Mouse (Mus musculus): ENCODE measurements around the gene Cyp2ab1. TPM values are rescaled to one million over a fixed set of nuclear protein-coding genes. Genes with fewer than 3 reads are reported as not detected.

The Cyp2ab1 gene
- polyA plus RNA-seq, 1 experiment = 1.8 TPM

- peaks cover 26% of the 10 kb centered on the region for H3K36me3 ChIP-seq (ENCODE audit: control insufficient read depth, insufficient read depth, low read length)
- H3K4me1 ChIP-seq (ENCODE audit: control insufficient read depth, insufficient read depth, insufficient read length) = no peaks in the 10 kb centered on the region
- WGBS = 91% methylated on average over 5 of the region's 5 CpGs
These were observed 45.8 kb downstream of the Cyp2ab1 start for GRCm38 (mm10) chr16:20279395-20279794.

GRCm38 (mm10) chr16:20272994-20273393 is 52.2 kb downstream of the Cyp2ab1 start:
- WGBS = 47% methylated on average over 3 of the region's 3 CpGs

More at GRCm38 (mm10) chr16:20279395-20279794, 45.8 kb downstream of the Cyp2ab1 start:
- DNase-seq (ENCODE audit: low read depth in 1 of 2, low spot score in 2 of 2) = no peak
- no peaks in the 10 kb centered on the region for H3K27me3 ChIP-seq (ENCODE audit: control insufficient read depth, insufficient read depth, low read length)
- no peak overlapping the region for H3K27ac ChIP-seq (ENCODE audit: insufficient read depth, low read length)
- H3K4me3 ChIP-seq (ENCODE audit: extremely low read depth, insufficient read depth, insufficient read length) = no peak overlapping the region
- TF ChIP-seq CTCF (IDR thresholded peaks at IDR 0.05; ENCODE audit: extremely low read depth, insufficient read depth, insufficient read length, insufficient replicate concordance) (no peak), POLR2A (IDR thresholded peaks at IDR 0.05; ENCODE audit: low read depth, low read length) (no peak)

GRCm38 (mm10) chr16:20271339-20271738 is 53.9 kb downstream of the Cyp2ab1 start:
- H3K4me3 ChIP-seq (ENCODE audit: extremely low read depth, insufficient read depth, insufficient read length) = no peak overlapping the region
- no peak for TF ChIP-seq CTCF (IDR thresholded peaks at IDR 0.05; ENCODE audit: extremely low read depth, insufficient read depth, insufficient read length, insufficient replicate concordance)
- no peak for TF ChIP-seq POLR2A (IDR thresholded peaks at IDR 0.05; ENCODE audit: low read depth, low read length)
- 36% methylated on average over 4 of the region's 4 CpGs for WGBS
- H3K27ac ChIP-seq (ENCODE audit: insufficient read depth, low read length) = no peak overlapping the region
- H3K4me1 ChIP-seq (ENCODE audit: control insufficient read depth, insufficient read depth, insufficient read length) = no peaks in the 10 kb centered on the region
- H3K27me3 ChIP-seq (ENCODE audit: control insufficient read depth, insufficient read depth, low read length) = no peaks in the 10 kb centered on the region
- DNase-seq (ENCODE audit: low read depth in 1 of 2, low spot score in 2 of 2) = no peak
- H3K36me3 ChIP-seq (ENCODE audit: control insufficient read depth, insufficient read depth, low read length) = no peaks in the 10 kb centered on the region

More at GRCm38 (mm10) chr16:20272994-20273393, 52.2 kb downstream of the Cyp2ab1 start:
- no peak overlapping the region for H3K27ac ChIP-seq (ENCODE audit: insufficient read depth, low read length)
- no peaks in the 10 kb centered on the region for H3K36me3 ChIP-seq (ENCODE audit: control insufficient read depth, insufficient read depth, low read length)
- H3K4me3 ChIP-seq (ENCODE audit: extremely low read depth, insufficient read depth, insufficient read length) = no peak overlapping the region
- TF ChIP-seq CTCF (IDR thresholded peaks at IDR 0.05; ENCODE audit: extremely low read depth, insufficient read depth, insufficient read length, insufficient replicate concordance) = no peak
- no peak for TF ChIP-seq POLR2A (IDR thresholded peaks at IDR 0.05; ENCODE audit: low read depth, low read length)
- DNase-seq (ENCODE audit: low read depth in 1 of 2, low spot score in 2 of 2) = no peak
- no peaks in the 10 kb centered on the region for H3K4me1 ChIP-seq (ENCODE audit: control insufficient read depth, insufficient read depth, insufficient read length)
- H3K27me3 ChIP-seq (ENCODE audit: control insufficient read depth, insufficient read depth, low read length) = no peaks in the 10 kb centered on the region

GRCm38 (mm10) chr16:20265089-20265488 is 60.1 kb downstream of the Cyp2ab1 start:
- no peaks in the 10 kb centered on the region for H3K36me3 ChIP-seq (ENCODE audit: control insufficient read depth, insufficient read depth, low read length)
- no peaks in the 10 kb centered on the region for H3K27me3 ChIP-seq (ENCODE audit: control insufficient read depth, insufficient read depth, low read length)
- DNase-seq (ENCODE audit: low read depth in 1 of 2, low spot score in 2 of 2) = no peak
- no peak overlapping the region for H3K27ac ChIP-seq (ENCODE audit: insufficient read depth, low read length)
- H3K4me3 ChIP-seq (ENCODE audit: extremely low read depth, insufficient read depth, insufficient read length) = no peak overlapping the region
- 42% methylated on average over 7 of the region's 7 CpGs for WGBS
- no peaks in the 10 kb centered on the region for H3K4me1 ChIP-seq (ENCODE audit: control insufficient read depth, insufficient read depth, insufficient read length)
- TF ChIP-seq POLR2A (IDR thresholded peaks at IDR 0.05; ENCODE audit: low read depth, low read length) (no peak), CTCF (IDR thresholded peaks at IDR 0.05; ENCODE audit: extremely low read depth, insufficient read depth, insufficient read length, insufficient replicate concordance) (no peak)

Other genes with a start within 250 kb of the Cyp2ab1 start
- 12.1 and 15.1 TPM in 2 replicates for gene Klhl24, start 227.9 kb downstream of the Cyp2ab1 start, polyA plus RNA-seq (2012; rRNA removed)
- 12.5 and 16.7 TPM in 2 replicates for gene Yeats2, start 184.3 kb downstream of the Cyp2ab1 start, polyA plus RNA-seq (2012; rRNA removed)
- gene Map6d1, start 84.0 kb downstream of the Cyp2ab1 start, polyA plus RNA-seq (2012; rRNA removed) = 0.26 and 0.28 TPM in 2 replicates
- gene Parl, start 23.0 kb downstream of the Cyp2ab1 start, polyA plus RNA-seq (2012; rRNA removed) = 23.8 and 33.1 TPM in 2 replicates
- gene Abcc5, start 101.0 kb upstream of the Cyp2ab1 start, polyA plus RNA-seq (2012; rRNA removed) = 48.8 and 55.4 TPM in 2 replicates
- gene Eif2b5, start 173.4 kb upstream of the Cyp2ab1 start, polyA plus RNA-seq (2012; rRNA removed) = 16.6 and 17.5 TPM in 2 replicates
- 25.0 and 30.8 TPM in 2 replicates for gene Dvl3, start 191.6 kb upstream of the Cyp2ab1 start, polyA plus RNA-seq (2012; rRNA removed)
- gene Ap2m1, start 210.1 kb upstream of the Cyp2ab1 start, polyA plus RNA-seq (2012; rRNA removed) = 241 and 277 TPM in 2 replicates
- 27.3 and 32.6 TPM in 2 replicates for gene Abcf3, start 223.2 kb upstream of the Cyp2ab1 start, polyA plus RNA-seq (2012; rRNA removed)